Mouse (Mus musculus): ENCODE measurements at regions not wholly inside any gene's neighbourhood (a gene's known extent, or its start where the extent isn't known, plus 50 kb on each side); places are given as distances from the start of the nearest gene placed in this dataset.

DNA sequence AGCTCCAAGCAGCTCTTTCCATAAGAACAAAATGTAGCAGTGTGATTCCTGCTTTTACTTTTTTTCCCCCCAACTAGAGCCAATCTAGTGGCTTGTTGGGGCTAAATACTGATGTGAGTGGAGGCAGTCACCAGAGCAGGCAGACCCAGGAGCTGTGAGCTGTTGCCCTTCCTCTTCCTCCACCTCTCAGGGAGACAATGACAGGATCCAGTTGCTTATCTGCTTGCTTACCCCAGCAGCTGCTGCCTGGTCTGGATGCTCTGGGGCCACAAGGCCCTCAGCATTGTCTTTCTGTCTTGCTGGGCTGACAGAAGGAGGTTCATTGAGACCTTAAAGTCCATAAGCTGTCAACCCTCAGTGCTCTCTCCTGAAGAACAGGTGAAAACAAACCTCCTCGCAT, 106.3 kb upstream of the Cd93 start:
- TF ChIP-seq CTCF (IDR thresholded peaks at IDR 0.05) (no peak), POLR2A (IDR thresholded peaks at IDR 0.05; ENCODE audit: insufficient read depth, low read depth, low read length) (no peak), EP300 (IDR thresholded peaks at IDR 0.05; ENCODE audit: insufficient read depth, low read depth, low read length) (no peak)

Data from heart, adult 2 months (tissue).